Comparison of ENCODE assay signal across 8 mouse cellular contexts in the genomic region with DNA sequence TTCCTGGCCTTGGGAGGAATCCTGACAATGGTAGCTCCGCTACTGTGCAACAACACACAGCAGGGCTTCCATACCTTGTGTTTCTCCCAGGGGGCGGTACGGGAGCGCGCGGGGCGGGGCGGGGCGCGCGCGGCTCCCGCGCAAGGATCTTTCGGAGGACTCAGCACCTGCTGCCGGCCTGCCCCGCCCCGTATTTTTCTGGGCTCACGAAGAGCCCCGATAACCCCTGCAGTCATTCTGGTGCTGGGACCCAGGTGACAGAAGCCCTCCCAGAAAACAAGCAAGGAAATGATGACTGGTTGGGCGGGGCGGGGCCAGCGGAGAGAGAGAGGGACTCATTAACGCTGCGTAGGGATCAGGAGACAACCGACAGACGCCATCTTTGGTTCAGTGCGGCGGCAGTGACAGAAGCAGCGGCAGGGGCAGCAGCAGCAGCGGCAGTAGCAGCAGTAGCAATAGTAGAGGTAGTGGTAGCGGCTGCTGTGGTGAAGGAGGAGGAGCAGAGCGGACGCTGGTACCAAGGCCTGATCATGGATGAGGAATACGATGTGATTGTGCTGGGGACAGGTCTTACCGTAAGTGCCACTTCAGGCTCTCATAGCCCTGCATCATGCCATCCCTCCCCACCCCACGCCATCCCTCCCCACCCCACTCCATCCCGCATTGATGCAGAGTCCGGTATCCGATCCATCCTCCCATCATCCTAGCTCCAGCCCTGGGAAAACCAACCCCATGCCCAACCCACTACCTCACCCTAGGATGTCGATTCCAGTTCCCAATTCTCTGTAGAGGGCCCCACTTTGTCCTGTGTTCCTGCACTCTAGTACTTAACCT. TPM values are rescaled to one million over a fixed set of nuclear protein-coding genes. Genes with fewer than 3 reads are reported as not detected.
DNase-seq lines count a peak whose midpoint lies in the region; ATAC-seq and TF ChIP-seq lines count a peak whose summit lies in the region.

A gene (plus strand): TSS at position 132 of the 834 bp plus-strand sequence.

- H3K9me3 ChIP-seq in embryonic facial prominence, embryonic 14.5 days (ENCODE audit: control insufficient read depth, low read length): no peaks in the 10 kb centered on the region
- no peaks in the 10 kb centered on the region for H3K9me3 ChIP-seq in limb, embryonic 15.5 days
- no peaks in the 10 kb centered on the region for H3K9me3 ChIP-seq in midbrain, postnatal 0 days (ENCODE audit: low read length)

- H3K4me2 ChIP-seq in embryonic facial prominence, embryonic 14.5 days (ENCODE audit: low read depth, low read length): peak within 1 kb of the TSS; percentile 56
- H3K4me2 ChIP-seq in limb, embryonic 15.5 days: peak within 1 kb of the TSS; percentile 47
- H3K4me2 ChIP-seq in midbrain, postnatal 0 days (ENCODE audit: low read depth, low read length, poor library complexity, severe bottlenecking): peak within 1 kb of the TSS; percentile 64

- peak; percentile 78 for DNase-seq in 416B (ENCODE audit: low read depth)
- DNase-seq in adrenal gland, postnatal 36 days: peak; percentile 64 to 79
- peak; percentile 80 for DNase-seq in embryonic facial prominence, embryonic 14.5 days (ENCODE audit: low spot score)
- DNase-seq in heart, adult 8-10 months (ENCODE audit: low spot score): peak; percentile 68
- peak; percentile 72 for DNase-seq in kidney, adult 9 months
- peak; percentile 79 for DNase-seq in midbrain, postnatal 0 days (ENCODE audit: low spot score)
- DNase-seq in spleen, postnatal 14 days (ENCODE audit: low spot score in 2 of 2): peak; percentile 48 to 60

- peak; percentile 45 for TF ChIP-seq CTCF in midbrain, postnatal 0 days (IDR thresholded peaks at IDR 0.05)

- H3K4me1 ChIP-seq in embryonic facial prominence, embryonic 14.5 days (ENCODE audit: control insufficient read depth, insufficient read depth, low read length): no peaks in the 10 kb centered on the region
- peaks cover 6% of the 10 kb centered on the region; the same call in 1 of the 2 replicates for H3K4me1 ChIP-seq in limb, embryonic 15.5 days
- H3K4me1 ChIP-seq in midbrain, postnatal 0 days (ENCODE audit: insufficient read depth, low read length): no peaks in the 10 kb centered on the region

- ATAC-seq in embryonic facial prominence, embryonic 14.5 days (ENCODE audit: low read depth): peak; percentile 88
- ATAC-seq in limb, embryonic 15.5 days (ENCODE audit: insufficient number of reproducible peaks, low FRiP score, low TSS enrichment, low read depth): peak; percentile 77; the same call in 1 of the 2 replicates
- peak; percentile 87 for ATAC-seq in midbrain, postnatal 0 days (ENCODE audit: low FRiP score)

- H3K27me3 ChIP-seq in embryonic facial prominence, embryonic 14.5 days (replicated peaks; ENCODE audit: control insufficient read depth, insufficient read depth, low read length): no peaks in the 10 kb centered on the region
- no peaks in the 10 kb centered on the region for H3K27me3 ChIP-seq in limb, embryonic 15.5 days
- no peaks in the 10 kb centered on the region for H3K27me3 ChIP-seq in midbrain, postnatal 0 days (ENCODE audit: insufficient read depth, low read length)

- peak within 1 kb of the TSS; percentile 74 for H3K9ac ChIP-seq in embryonic facial prominence, embryonic 14.5 days (ENCODE audit: low read depth, low read length)
- H3K9ac ChIP-seq in limb, embryonic 15.5 days: peak within 1 kb of the TSS; percentile 47
- H3K9ac ChIP-seq in midbrain, postnatal 0 days (replicated peaks; ENCODE audit: low read length, poor library complexity, severe bottlenecking): peak within 1 kb of the TSS; percentile 72

- 17% methylated on average over 27 of the region's 41 CpGs for WGBS in embryonic facial prominence, embryonic 14.5 days
- 23% methylated on average over 41 of the region's 41 CpGs for WGBS in limb, embryonic 15.5 days
- 18% methylated on average over 39 of the region's 41 CpGs for WGBS in midbrain, postnatal 0 days

- H3K36me3 ChIP-seq in embryonic facial prominence, embryonic 14.5 days (ENCODE audit: control insufficient read depth, insufficient read depth, low read length): peaks cover 55% of the 10 kb centered on the region
- H3K36me3 ChIP-seq in limb, embryonic 15.5 days: peaks cover 43% of the 10 kb centered on the region
- peaks cover 4% of the 10 kb centered on the region; the same call in 1 of the 2 replicates for H3K36me3 ChIP-seq in midbrain, postnatal 0 days (ENCODE audit: insufficient read depth, low read length)

- H3K4me3 ChIP-seq in embryonic facial prominence, embryonic 14.5 days (ENCODE audit: low read depth, low read length): peak within 1 kb of the TSS; percentile 57
- peak within 1 kb of the TSS; percentile 53 for H3K4me3 ChIP-seq in limb, embryonic 15.5 days
- H3K4me3 ChIP-seq in midbrain, postnatal 0 days (ENCODE audit: low read depth, low read length): peak within 1 kb of the TSS; percentile 46

- H3K27ac ChIP-seq in embryonic facial prominence, embryonic 14.5 days (replicated peaks; ENCODE audit: low read depth, low read length): peak within 1 kb of the TSS; percentile 89
- peak within 1 kb of the TSS; percentile 88 for H3K27ac ChIP-seq in limb, embryonic 15.5 days
- peak within 1 kb of the TSS; percentile 91 for H3K27ac ChIP-seq in midbrain, postnatal 0 days (ENCODE audit: low read depth, low read length)

RNA-seq across cellular contexts. Expression of the gene that starts here (rescaled TPM):
- total RNA-seq in adrenal gland, postnatal 36 days (2021): 100 to 1,000 TPM; 180 to 272 TPM
- 156 and 180 TPM in 2 replicates for polyA plus RNA-seq in embryonic facial prominence, embryonic 14.5 days (2014; fragmentation: Nextera tagmentation; extraction: Ambion mirVana)
- total RNA-seq in heart, adult 8-10 months (2022): 10 to 100 TPM; 55.5 to 80.4 (median 71.0) TPM
- 203 and 211 TPM in 2 replicates for polyA plus RNA-seq in limb, embryonic 15.5 days (2015; fragmentation: Nextera tagmentation; extraction: Ambion mirVana)
- total RNA-seq in midbrain, postnatal 0 days (2014; rRNA removed): 344 and 530 TPM in 2 replicates
- 951 and 960 TPM in 2 replicates for polyA plus RNA-seq in midbrain, postnatal 0 days (2015; fragmentation: Nextera tagmentation; extraction: Ambion mirVana)

Comparison
In these comparisons a context has a peak if more than half of its experiments do, and no peak if none do; other contexts are left out.
1. Peak in every context shown above with its lines: DNase-seq, ATAC-seq, H3K4me3 ChIP-seq and H3K27ac ChIP-seq.